Mouse (Mus musculus) embryonic stem cell, embryonic (primary cell): Measurements from ENCODE around the gene Cyp2t4.

Experiments
- CTCF ChIA-PET, 4 experiments: fragments of 300-600 bp in 2 of 4; fragments of 350-600 bp in 2 of 4; sonication (Branson Sonifier 250); formaldehyde crosslinking; loops; one replicate each; lab custom pipeline; 2022; ENCODE audit warnings: inconsistent platforms in 2 of 4; lab: Charles Lee
- POLR2A ChIA-PET, 4 experiments: fragments of 300-600 bp in 2 of 4; fragments of 350-600 bp in 2 of 4; sonication (Branson Sonifier 250); formaldehyde crosslinking; loops; one replicate each; lab custom pipeline; 2022; ENCODE audit warnings: antibody characterized with exemption in 4 of 4, inconsistent platforms in 1 of 4; lab: Charles Lee

Gene Cyp2t4

GRCm38 (mm10) chr7:27153205-27153764 is at the start of gene Cyp2t4:
TSS of gene Cyp2t4 (plus strand) at chr7:27153714.
- CTCF ChIA-PET: no interaction called here

DNA sequence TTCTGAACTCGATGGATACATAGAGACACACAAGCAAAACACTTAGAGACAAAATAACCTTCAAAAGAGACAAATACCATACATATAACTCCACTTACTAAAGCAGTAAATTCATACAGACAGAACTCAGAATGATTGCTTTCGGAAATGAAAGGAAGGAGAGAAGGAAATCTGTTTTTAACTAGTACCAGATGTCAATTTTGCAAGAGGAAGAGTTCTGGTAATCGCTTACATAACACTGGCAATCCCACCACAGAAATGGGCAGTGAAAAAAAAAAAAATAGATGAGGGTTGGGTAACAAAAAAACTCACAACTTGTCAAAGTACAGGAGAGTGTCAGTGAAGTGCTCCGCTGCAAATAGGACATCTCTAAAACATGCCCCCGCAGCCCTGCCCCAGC is 48.6 kb upstream of the Cyp2t4 start:
- ChIA-PET CTCF (no interaction called here), POLR2A (no interaction called here)

More at GRCm38 (mm10) chr7:27153205-27153764, at the start of gene Cyp2t4:
- POLR2A ChIA-PET: interaction anchor here in 1 of 4 experiments (0.6 to 0.7 kb wide), 2 partner anchors 9 to 580 kb away, joined by 3 to 4 read pairs; no protein-coding TSS in a partner anchor

DNA sequence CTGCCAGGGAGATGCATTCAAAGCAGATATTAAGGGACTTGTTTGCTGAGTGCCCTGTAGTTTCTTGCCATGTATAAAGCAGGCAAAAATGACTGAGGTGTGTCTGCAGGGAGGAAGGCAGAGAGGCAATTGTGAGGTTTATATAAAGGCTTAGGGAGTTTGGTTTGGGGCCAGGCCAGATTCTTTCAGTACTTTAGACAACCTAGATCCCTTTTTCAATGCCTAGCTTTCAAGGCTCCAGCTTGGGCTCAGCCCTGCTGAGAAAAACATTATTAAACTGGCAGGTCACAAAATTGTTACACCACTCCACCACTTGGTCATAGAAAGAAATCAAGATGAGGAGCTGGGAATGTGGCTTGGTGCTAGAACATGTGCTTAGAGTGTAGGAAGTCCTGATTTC is 43.2 kb upstream of the Cyp2t4 start:
- ChIA-PET CTCF (no interaction called here), POLR2A (no interaction called here)

DNA sequence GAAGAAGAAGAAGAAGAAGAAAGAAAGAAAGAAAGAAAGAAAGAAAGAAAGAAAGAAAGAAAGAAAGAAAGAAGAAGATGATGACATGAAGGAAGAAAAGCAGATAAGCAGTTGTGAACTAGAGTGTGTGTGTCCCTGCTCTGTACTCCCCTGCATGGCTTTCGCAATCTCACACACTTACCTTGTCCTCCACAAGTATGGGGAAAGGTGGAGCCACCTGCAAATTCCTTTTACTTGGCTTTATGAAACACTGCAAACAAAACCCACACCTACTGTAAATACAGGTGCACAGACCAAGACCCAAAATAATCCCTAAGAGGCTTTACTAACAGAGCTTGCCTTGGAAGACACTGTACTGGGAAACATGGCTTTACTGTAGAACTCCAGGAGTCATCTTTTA is 42.5 kb upstream of the Cyp2t4 start:
- ChIA-PET POLR2A (no interaction called here), CTCF (no interaction called here)

DNA sequence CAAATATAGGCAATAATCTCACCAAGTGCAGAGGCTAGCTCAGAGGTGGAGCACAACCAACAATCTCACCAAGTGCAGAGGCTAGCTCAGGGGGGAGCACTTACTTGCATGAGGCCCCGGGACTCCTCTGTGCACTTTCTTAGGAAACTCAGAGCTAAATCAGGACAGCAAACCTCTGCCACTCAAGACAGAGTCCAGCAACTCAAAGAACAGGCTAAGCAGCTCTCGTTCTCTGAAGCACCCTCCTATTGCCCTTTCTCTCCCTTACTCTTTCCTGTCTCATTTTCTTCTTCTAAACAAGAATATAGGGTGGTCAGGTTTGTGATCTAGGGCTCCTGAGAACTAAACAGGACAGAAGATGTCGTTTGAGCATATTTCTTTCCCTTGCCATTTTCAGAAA is 41.5 kb upstream of the Cyp2t4 start:
- ChIA-PET CTCF (no interaction called here), POLR2A (no interaction called here)

DNA sequence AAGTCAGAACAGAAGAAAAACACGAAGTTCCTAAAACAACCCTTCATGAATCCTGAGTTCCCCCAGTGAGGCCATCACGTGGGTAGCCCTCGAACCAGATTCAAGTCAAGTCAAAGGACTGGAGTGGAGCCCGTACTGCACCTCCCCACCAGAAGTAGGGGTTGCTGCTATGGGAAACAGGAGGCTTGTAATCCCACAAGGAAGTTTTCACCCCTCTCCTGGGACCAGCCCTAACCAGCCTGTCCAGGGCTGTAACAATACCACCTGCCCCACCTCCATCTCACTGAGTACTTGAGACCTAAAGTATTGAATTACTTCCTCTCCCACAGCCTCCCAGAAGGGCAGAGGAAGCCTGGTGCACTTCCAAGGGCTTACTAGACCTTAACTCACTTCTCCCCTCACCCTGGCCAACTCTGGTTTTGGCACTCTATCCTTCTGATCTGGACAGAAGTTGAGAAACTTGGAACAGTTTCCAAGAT is 35.4 kb upstream of the Cyp2t4 start:
- CTCF ChIA-PET: no interaction called here
- POLR2A ChIA-PET: no interaction called here

DNA sequence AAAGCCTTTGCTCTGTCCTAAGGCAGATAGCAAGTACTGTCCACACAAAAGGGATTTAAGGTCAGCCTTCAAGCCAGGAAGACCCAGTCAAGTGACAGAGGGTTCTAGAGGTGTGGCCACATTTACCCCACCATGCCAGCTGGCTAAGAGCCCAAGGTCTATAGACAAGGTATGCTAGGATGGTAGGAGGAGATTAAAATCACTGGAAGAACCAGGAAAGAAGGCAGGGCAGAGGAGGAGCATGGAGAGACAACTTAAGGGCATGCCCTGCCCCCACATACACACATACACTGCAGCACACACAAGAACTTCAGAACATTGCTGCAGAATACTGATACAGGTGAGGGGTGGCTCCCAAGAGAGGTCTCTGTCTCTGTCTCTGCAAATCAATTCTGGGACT is 33.8 kb upstream of the Cyp2t4 start, which contains the start of gene Cyp2f2:
Gene Cyp2f2, plus strand, starts transcription at position 234 of the 400 bp plus-strand sequence.
- POLR2A ChIA-PET: interaction anchor here in 1 of 4 experiments (0.6 kb wide), 2 partner anchors 12 to 338 kb away, joined by 3 to 4 read pairs; no protein-coding TSS in a partner anchor
- CTCF ChIA-PET: interaction anchor here in 1 of 4 experiments (0.6 kb wide), 1 partner anchor 343 kb away, joined by 5 read pairs; no protein-coding TSS in a partner anchor

GRCm38 (mm10) chr7:27124305-27124832 is 29.1 kb upstream of the Cyp2t4 start:
- ChIA-PET POLR2A (no interaction called here), CTCF (interaction anchor here in 1 of 4 experiments (0.6 to 1.2 kb wide), 2 partner anchors 143 to 161 kb away, joined by 3 read pairs; no protein-coding TSS in a partner anchor)

DNA sequence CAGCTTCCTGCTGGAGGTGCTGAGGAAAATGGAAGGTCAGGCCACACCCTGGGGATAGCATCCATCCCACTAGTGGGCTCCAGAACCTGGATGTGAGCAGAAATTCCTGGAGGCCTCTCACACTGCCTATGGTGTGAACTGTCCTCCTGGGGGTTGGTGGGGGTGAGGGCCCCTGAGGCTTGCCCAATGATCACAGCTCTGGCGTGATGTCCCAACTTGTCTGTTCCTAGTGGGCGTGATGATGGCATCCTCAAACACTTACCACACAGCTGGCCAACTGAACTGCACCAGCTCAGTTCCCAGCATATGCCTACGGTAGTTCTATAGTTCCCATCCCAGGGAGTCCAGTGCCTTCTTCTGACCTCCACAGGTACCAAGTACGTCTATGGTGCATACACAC is 28.5 kb upstream of the Cyp2t4 start:
- CTCF ChIA-PET: interaction anchor here in 1 of 4 experiments (0.6 to 1.2 kb wide), 2 partner anchors 142 to 160 kb away, joined by 3 read pairs; no protein-coding TSS in a partner anchor
- POLR2A ChIA-PET: interaction anchor here in 1 of 4 experiments (0.5 kb wide), 1 partner anchor 162 kb away, joined by 3 read pairs; no protein-coding TSS in a partner anchor

GRCm38 (mm10) chr7:27128162-27128561 is 25.4 kb upstream of the Cyp2t4 start:
- ChIA-PET CTCF (no interaction called here), POLR2A (no interaction called here)

DNA sequence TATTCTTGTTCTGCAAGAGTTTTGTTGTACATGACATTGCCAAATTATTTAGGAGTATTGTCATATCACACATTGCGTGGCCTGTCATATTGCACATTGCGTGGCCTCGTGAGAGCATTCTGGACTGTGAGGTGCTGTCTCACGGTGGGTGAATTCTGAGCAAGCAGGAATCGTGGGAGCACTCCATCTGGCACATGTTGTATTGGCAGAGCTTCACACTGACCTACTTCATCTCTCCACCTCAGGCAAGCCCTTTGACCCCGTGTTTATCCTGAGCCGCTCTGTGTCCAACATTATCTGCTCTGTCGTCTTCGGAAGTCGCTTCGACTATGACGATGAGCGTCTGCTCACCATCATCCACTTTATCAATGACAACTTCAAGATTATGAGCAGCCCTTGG is 24.6 kb upstream of the Cyp2t4 start:
- ChIA-PET POLR2A (interaction anchor here in 1 of 4 experiments (1.3 kb wide), 1 partner anchor 127 kb away, joined by 3 read pairs; no protein-coding TSS in a partner anchor), CTCF (interaction anchor here in 1 of 4 experiments (2.1 kb wide), 1 partner anchor 156 kb away, joined by 19 read pairs; no protein-coding TSS in a partner anchor)

- ChIA-PET CTCF (interaction anchor here in 3 of 4 experiments (0.5 to 2.1 kb wide), 10 partner anchors 83 to 882 kb away, joined by 3 to 19 read pairs (median 4); no protein-coding TSS in a partner anchor), POLR2A (interaction anchor here in 2 of 4 experiments (1.1 to 1.9 kb wide), 3 partner anchors 127 to 156 kb away, joined by 3 to 5 read pairs (median 3); no protein-coding TSS in a partner anchor)
Observed at GRCm38 (mm10) chr7:27129811-27130210, 23.7 kb upstream of the Cyp2t4 start.

DNA sequence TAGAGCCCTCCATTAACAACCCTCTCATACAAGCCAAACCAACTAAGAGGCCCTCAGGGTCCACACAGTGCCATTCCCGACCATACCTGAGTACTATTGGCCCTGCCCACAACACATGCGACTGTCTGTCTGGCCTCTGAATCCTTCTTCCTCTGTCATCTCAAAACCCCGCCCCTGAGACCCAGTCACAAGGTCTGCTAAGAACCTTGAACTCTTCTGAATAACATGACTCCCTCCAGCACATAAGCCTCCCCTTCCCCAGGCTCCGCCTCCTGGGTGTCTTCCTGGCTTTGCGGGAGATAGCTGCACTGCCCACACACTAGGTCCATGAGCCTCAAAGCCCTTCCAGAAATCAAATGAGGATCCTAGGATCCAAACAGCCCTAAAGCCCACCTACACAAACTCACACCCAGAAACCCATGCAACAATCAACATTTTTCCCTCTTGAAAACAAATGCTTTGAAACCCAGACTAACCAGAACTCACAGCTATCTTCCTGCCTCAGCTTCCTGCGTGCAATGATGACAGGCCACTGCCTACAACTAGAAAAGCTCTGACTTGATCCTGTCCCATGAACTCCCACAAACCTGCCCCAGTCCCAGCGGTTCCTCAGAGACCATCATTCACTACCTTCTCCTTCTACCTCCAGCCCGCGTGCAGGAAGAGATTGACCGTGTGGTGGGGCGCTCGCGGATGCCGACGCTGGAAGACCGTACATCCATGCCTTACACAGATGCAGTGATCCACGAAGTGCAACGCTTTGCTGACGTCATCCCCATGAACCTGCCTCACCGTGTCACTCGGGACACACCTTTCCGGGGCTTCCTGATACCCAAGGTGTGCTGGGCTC is 22.8 kb upstream of the Cyp2t4 start:
- ChIA-PET POLR2A (interaction anchor here in 3 of 4 experiments (0.5 to 1.9 kb wide), 6 partner anchors 18 to 155 kb away, joined by 3 to 5 read pairs (median 3); partner anchors contain the start of gene Rab4b (in 1 of the 3)), CTCF (interaction anchor here (0.5 to 2.1 kb wide), 15 partner anchors 59 to 1575 kb away, joined by 3 to 19 read pairs (median 4); no protein-coding TSS in a partner anchor)

DNA sequence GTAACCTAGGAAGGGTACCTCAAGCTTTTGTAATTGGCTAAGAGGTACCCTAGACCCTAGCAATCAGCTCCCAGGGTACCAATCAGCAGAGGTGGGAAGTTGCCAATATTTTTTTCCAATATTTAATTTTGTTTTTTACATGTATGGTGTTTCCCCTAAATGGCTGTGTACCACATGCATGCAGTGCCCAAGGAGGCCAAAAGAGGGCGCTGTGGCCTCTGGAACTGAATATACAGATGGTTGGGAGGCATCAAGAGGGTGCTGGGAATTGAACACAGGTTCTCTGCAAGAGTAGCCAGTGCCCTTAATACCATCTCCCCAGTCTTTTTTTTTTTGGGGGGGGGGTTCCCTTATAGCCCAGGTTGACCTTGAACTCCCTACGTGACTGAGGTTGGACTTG is 22.1 kb upstream of the Cyp2t4 start:
- ChIA-PET POLR2A (interaction anchor here in 3 of 4 experiments (0.5 to 1.9 kb wide), 4 partner anchors 24 to 154 kb away, joined by 3 to 5 read pairs (median 3); no protein-coding TSS in a partner anchor), CTCF (interaction anchor here (0.6 to 2.1 kb wide), 6 partner anchors 24 to 1260 kb away, joined by 3 to 12 read pairs (median 4); no protein-coding TSS in a partner anchor)

DNA sequence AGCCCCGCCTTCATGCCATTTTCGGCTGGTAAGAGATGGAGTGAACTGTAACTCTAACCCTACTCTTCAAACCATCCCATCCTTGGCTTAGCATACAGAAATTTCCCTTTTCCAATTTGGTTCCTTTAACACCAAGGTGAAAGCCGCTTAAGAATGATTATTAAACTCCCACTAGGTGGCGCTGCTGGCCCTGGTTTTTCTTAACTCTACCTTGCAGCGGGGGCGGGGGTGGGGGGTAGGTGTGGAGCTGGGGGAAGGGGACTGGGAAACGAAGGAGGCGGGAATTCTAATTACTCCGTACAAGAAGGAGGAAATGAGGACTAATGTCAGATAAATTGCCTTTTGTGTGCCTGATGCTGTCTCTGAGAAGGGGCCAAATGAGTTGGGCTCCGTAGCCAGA is 20.9 kb upstream of the Cyp2t4 start:
- ChIA-PET POLR2A (interaction anchor here in 3 of 4 experiments (0.6 to 1.8 kb wide), 9 partner anchors 27 to 153 kb away, joined by 3 to 9 read pairs (median 3); partner anchors contain the start of genes BC024978 (in 1 of the 3), Numbl (in 1 of the 3), Rab4b (in 1 of the 3) and Snrpa (in 1 of the 3)), CTCF (interaction anchor here (0.5 to 4.4 kb wide), 21 partner anchors 18 to 803 kb away, joined by 3 to 31 read pairs (median 4); partner anchors contain the start of genes Coq8b (in 1 of the 4) and Rab4b (in 1 of the 4))

- POLR2A ChIA-PET: interaction anchor here in 3 of 4 experiments (1.0 to 1.8 kb wide), 7 partner anchors 27 to 152 kb away, joined by 3 to 9 read pairs (median 4); partner anchors contain the start of genes BC024978 (in 1 of the 3), Numbl (in 1 of the 3), Rab4b (in 1 of the 3) and Snrpa (in 1 of the 3)
Observed at GRCm38 (mm10) chr7:27133156-27133555, 20.4 kb upstream of the Cyp2t4 start.

GRCm38 (mm10) chr7:27133757-27134156 is 19.8 kb upstream of the Cyp2t4 start:
- CTCF ChIA-PET: interaction anchor here in 3 of 4 experiments (0.6 to 4.4 kb wide), 9 partner anchors 16 to 152 kb away, joined by 3 to 31 read pairs (median 4); partner anchors contain the start of genes Egln2 (in 1 of the 3) and Rab4b (in 1 of the 3)

More at GRCm38 (mm10) chr7:27133156-27133555, 20.4 kb upstream of the Cyp2t4 start:
- CTCF ChIA-PET: interaction anchor here (0.6 to 4.4 kb wide), 20 partner anchors 18 to 803 kb away, joined by 3 to 31 read pairs (median 4); partner anchors contain the start of genes Coq8b (in 1 of the 4) and Rab4b (in 1 of the 4)

More at GRCm38 (mm10) chr7:27133757-27134156, 19.8 kb upstream of the Cyp2t4 start:
- POLR2A ChIA-PET: interaction anchor here in 3 of 4 experiments (0.6 to 1.8 kb wide), 6 partner anchors 26 to 864 kb away, joined by 3 to 9 read pairs (median 4); partner anchors contain the start of genes BC024978 (in 1 of the 3), Rab4b (in 1 of the 3) and Snrpa (in 1 of the 3)
